Mouse (Mus musculus): ENCODE measurements around the gene Odf4. TPM values are rescaled to one million over a fixed set of nuclear protein-coding genes. Genes with fewer than 3 reads are reported as not detected.
"Not testable (repeated sequence)": the region's sequence is repeated elsewhere in the genome, so short reads cannot be mapped to it uniquely, and the experiment has no call there.

The Odf4 gene
- polyA plus RNA-seq, 1 experiment from 2014 or later, result 1.3 TPM

- WGBS, result 93% methylated on average over 4 of the region's 4 CpGs
- peaks cover 27% of the 10 kb centered on the region for H3K4me1 ChIP-seq
- peak overlapping the region; percentile 43 for H3K4me3 ChIP-seq (replicated peaks)
- H3K27ac ChIP-seq (replicated peaks), result peak overlapping the region; percentile 85
- H3K9ac ChIP-seq (replicated peaks), result 0 out of 2 replicates have a peak overlapping the region, but pooled peaks have one; percentile 60
- H3K27me3 ChIP-seq (replicated peaks), result no peaks in the 10 kb centered on the region
- H3K9me3 ChIP-seq (replicated peaks), result no peaks in the 10 kb centered on the region
- peak overlapping the region; percentile 57 for H3K4me2 ChIP-seq
- H3K36me3 ChIP-seq, result peaks cover 8% of the 10 kb centered on the region; the same call in 1 of the 2 replicates
- ATAC-seq (ENCODE audit: low FRiP score), result no peak
Measured at GRCm38 (mm10) chr11:68946001-68946400, 19.1 kb upstream of the Odf4 start.

GRCm38 (mm10) chr11:68945245-68945644 lies 18.4 kb upstream of the Odf4 start:
- no peak overlapping the region for H3K4me3 ChIP-seq (replicated peaks)
- no peaks in the 10 kb centered on the region for H3K27me3 ChIP-seq (replicated peaks)
- no peaks in the 10 kb centered on the region for H3K9me3 ChIP-seq (replicated peaks)
- peak overlapping the region; percentile 57 for H3K4me2 ChIP-seq
- H3K27ac ChIP-seq (replicated peaks), result no peak overlapping the region
- ATAC-seq (ENCODE audit: low FRiP score), result no peak
- peaks cover 33% of the 10 kb centered on the region for H3K4me1 ChIP-seq
- WGBS, result 83% methylated on average over 2 of the region's 2 CpGs
- no peak overlapping the region for H3K9ac ChIP-seq (replicated peaks)
- peaks cover 8% of the 10 kb centered on the region; the same call in 1 of the 2 replicates for H3K36me3 ChIP-seq

- ATAC-seq (ENCODE audit: low FRiP score), result no peak
- Histone ChIP-seq H3K27me3 (replicated peaks) (no peaks in the 10 kb centered on the region), H3K27ac (replicated peaks) (no peak overlapping the region), H3K9ac (replicated peaks) (no peak overlapping the region), H3K4me2 (no peak overlapping the region), H3K9me3 (replicated peaks) (no peaks in the 10 kb centered on the region), H3K4me3 (replicated peaks) (no peak overlapping the region), H3K36me3 (peaks cover 8% of the 10 kb centered on the region; the same call in 1 of the 2 replicates), H3K4me1 (peaks cover 33% of the 10 kb centered on the region)
- 91% methylated on average over 8 of the region's 8 CpGs for WGBS
Measured at GRCm38 (mm10) chr11:68942731-68943130, 15.8 kb upstream of the Odf4 start.

- Histone ChIP-seq H3K9ac (replicated peaks) (peak overlapping the region; percentile 65), H3K36me3 (peaks cover 8% of the 10 kb centered on the region; the same call in 1 of the 2 replicates), H3K27me3 (replicated peaks) (no peaks in the 10 kb centered on the region), H3K9me3 (replicated peaks) (no peaks in the 10 kb centered on the region), H3K27ac (replicated peaks) (peak overlapping the region; percentile 87), H3K4me1 (peaks cover 20% of the 10 kb centered on the region), H3K4me2 (peak overlapping the region; percentile 65), H3K4me3 (replicated peaks) (peak overlapping the region; percentile 55)
- ATAC-seq (ENCODE audit: low FRiP score), result no peak
- 50% methylated on average over 4 of the region's 4 CpGs for WGBS
Measured at GRCm38 (mm10) chr11:68940516-68940915, 13.6 kb upstream of the Odf4 start.

GRCm38 (mm10) chr11:68939451-68940304 lies 12.8 kb upstream of the Odf4 start:
- H3K27me3 ChIP-seq (replicated peaks), result no peaks in the 10 kb centered on the region
- 1% methylated on average over 16 of the region's 16 CpGs for whole genome bisulfite sequencing
- peak overlapping the region; percentile 65 for H3K9ac ChIP-seq (replicated peaks)
- peaks cover 8% of the 10 kb centered on the region; the same call in 1 of the 2 replicates for H3K36me3 ChIP-seq
- peak overlapping the region; percentile 65 for H3K4me2 ChIP-seq
- H3K9me3 ChIP-seq (replicated peaks), result no peaks in the 10 kb centered on the region
- ATAC-seq (ENCODE audit: low FRiP score), result peak; percentile 98
- H3K4me1 ChIP-seq, result peaks cover 17% of the 10 kb centered on the region
- peak overlapping the region; percentile 55 for H3K4me3 ChIP-seq (replicated peaks)
- peak overlapping the region; percentile 87 for H3K27ac ChIP-seq (replicated peaks)

- 89% methylated on average over 4 of the region's 4 CpGs for WGBS
- ATAC-seq (ENCODE audit: low FRiP score), result not testable (repeated sequence)
Measured at GRCm38 (mm10) chr11:68936951-68937350, 10.1 kb upstream of the Odf4 start.

GRCm38 (mm10) chr11:68933885-68934507 lies 7.1 kb upstream of the Odf4 start:
- H3K27ac ChIP-seq (replicated peaks), result peak overlapping the region; percentile 13; the same call in 1 of the 2 replicates
- no peak for ATAC-seq (ENCODE audit: low FRiP score)

More at GRCm38 (mm10) chr11:68936951-68937350, 10.1 kb upstream of the Odf4 start:
- peaks cover 14% of the 10 kb centered on the region for H3K4me1 ChIP-seq
- not testable (repeated sequence) for H3K27me3 ChIP-seq (replicated peaks); H3K9me3 ChIP-seq (replicated peaks); H3K36me3 ChIP-seq; H3K4me2 ChIP-seq; H3K9ac ChIP-seq (replicated peaks); H3K27ac ChIP-seq (replicated peaks); H3K4me3 ChIP-seq (replicated peaks)

GRCm38 (mm10) chr11:68929947-68930346 lies 3.1 kb upstream of the Odf4 start:
- WGBS, result 88% methylated on average over 6 of the region's 6 CpGs
- H3K9ac ChIP-seq (replicated peaks), result no peak overlapping the region
- no peaks in the 10 kb centered on the region for H3K9me3 ChIP-seq (replicated peaks)
- H3K27ac ChIP-seq (replicated peaks), result no peak overlapping the region
- no peak for ATAC-seq (ENCODE audit: low FRiP score)
- H3K4me3 ChIP-seq (replicated peaks), result no peak overlapping the region
- H3K36me3 ChIP-seq, result no peaks in the 10 kb centered on the region
- H3K27me3 ChIP-seq (replicated peaks), result no peaks in the 10 kb centered on the region
- no peaks in the 10 kb centered on the region for H3K4me1 ChIP-seq
- no peak overlapping the region for H3K4me2 ChIP-seq

More at GRCm38 (mm10) chr11:68933885-68934507, 7.1 kb upstream of the Odf4 start:
- Histone ChIP-seq H3K36me3 (no peaks in the 10 kb centered on the region), H3K9me3 (replicated peaks) (no peaks in the 10 kb centered on the region), H3K4me1 (no peaks in the 10 kb centered on the region), H3K4me3 (replicated peaks) (no peak overlapping the region), H3K4me2 (no peak overlapping the region), H3K9ac (replicated peaks) (no peak overlapping the region), H3K27me3 (replicated peaks) (no peaks in the 10 kb centered on the region)
- WGBS, result 65% methylated on average over 5 of the region's 5 CpGs

- 92% methylated on average over 2 of the region's 2 CpGs for WGBS
- Histone ChIP-seq H3K9me3 (replicated peaks) (no peaks in the 10 kb centered on the region), H3K27me3 (replicated peaks) (no peaks in the 10 kb centered on the region), H3K9ac (replicated peaks) (no peak overlapping the region), H3K4me3 (replicated peaks) (no peak overlapping the region), H3K4me1 (no peaks in the 10 kb centered on the region), H3K4me2 (no peak overlapping the region), H3K27ac (replicated peaks) (no peak overlapping the region), H3K36me3 (no peaks in the 10 kb centered on the region)
- no peak for ATAC-seq (ENCODE audit: low FRiP score)
Measured at GRCm38 (mm10) chr11:68924749-68925148, 2.1 kb downstream of the Odf4 start.

GRCm38 (mm10) chr11:68923191-68923590 lies 3.7 kb downstream of the Odf4 start:
- Histone ChIP-seq H3K36me3 (no peaks in the 10 kb centered on the region), H3K9ac (replicated peaks) (no peak overlapping the region), H3K9me3 (replicated peaks) (no peaks in the 10 kb centered on the region), H3K4me2 (no peak overlapping the region), H3K4me1 (no peaks in the 10 kb centered on the region), H3K4me3 (replicated peaks) (no peak overlapping the region), H3K27ac (replicated peaks) (no peak overlapping the region), H3K27me3 (replicated peaks) (no peaks in the 10 kb centered on the region)
- ATAC-seq (ENCODE audit: low FRiP score), result no peak
- WGBS, result 59% methylated on average over 3 of the region's 3 CpGs

GRCm38 (mm10) chr11:68914566-68914965 lies 12.3 kb downstream of the Odf4 start:
- no peaks in the 10 kb centered on the region for H3K9me3 ChIP-seq (replicated peaks)
- H3K27me3 ChIP-seq (replicated peaks), result no peaks in the 10 kb centered on the region
- no peak overlapping the region for H3K4me3 ChIP-seq (replicated peaks)
- no peaks in the 10 kb centered on the region for H3K4me1 ChIP-seq
- 92% methylated on average over 4 of the region's 4 CpGs for WGBS
- ATAC-seq (ENCODE audit: low FRiP score), result no peak
- no peak overlapping the region for H3K4me2 ChIP-seq
- no peak overlapping the region for H3K27ac ChIP-seq (replicated peaks)
- no peaks in the 10 kb centered on the region for H3K36me3 ChIP-seq
- H3K9ac ChIP-seq (replicated peaks), result no peak overlapping the region

Data from neural tube, embryonic 15.5 days (tissue).